Mouse (Mus musculus) megakaryocyte, embryonic 14.5 days (primary cell): ENCODE measurements around the gene Txlnb.
"Not testable (repeated sequence)": the region's sequence is repeated elsewhere in the genome, so short reads cannot be mapped to it uniquely, and the experiment has no call there.

Experiments used
- FLI1 ChIP-seq: IDR thresholded peaks from 2 replicates; pipeline ENCODE4 v1.6.1; 2012; ENCODE audit warnings: low read length, inconsistent platforms, mixed read lengths
- GATA1 ChIP-seq: IDR thresholded peaks from 3 replicates; pipeline ENCODE4 v1.6.1; 2012; ENCODE audit warnings: mixed read lengths, low read length, inconsistent platforms, borderline replicate concordance

DNA sequence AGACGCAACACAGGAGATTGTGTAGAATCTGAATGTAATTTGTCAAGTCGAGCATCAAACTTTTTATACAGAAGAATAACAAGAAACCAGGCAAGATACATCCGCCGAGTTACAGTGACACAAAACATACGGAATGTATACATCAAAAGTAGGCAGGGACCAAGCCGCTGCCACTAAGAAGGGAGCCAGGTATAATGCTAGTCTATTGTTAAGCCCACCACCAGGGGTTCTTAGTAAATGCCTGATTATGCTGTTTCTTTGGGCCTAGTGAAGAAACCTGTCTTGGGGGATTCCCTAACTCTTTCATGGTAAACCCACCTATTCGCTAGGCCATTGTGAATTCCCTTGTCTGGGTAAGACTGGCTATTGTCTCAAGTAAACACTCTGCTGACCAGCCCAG, 24.4 kb downstream of the Txlnb start:
- not testable (repeated sequence) for TF ChIP-seq GATA1, FLI1
